Mouse (Mus musculus): ENCODE data around the gene 2610028H24Rik. TPM values are rescaled to one million over a fixed set of nuclear protein-coding genes. Genes with fewer than 3 reads are reported as not detected.

2610028H24Rik gene
- not detected for polyA plus RNA-seq (2014; fragmentation: Illumina TruSeq; extraction: RNeasy Lipid Tissue Mini Kit (QIAGEN cat#74804); ENCODE audit: low replicate concordance)

GRCm38 (mm10) chr10:76448851-76449250 lies at the start of gene 2610028H24Rik:
TSS of gene 2610028H24Rik (plus strand) at chr10:76449081.

GRCm38 (mm10) chr10:76440281-76440680 lies 8.6 kb upstream of the 2610028H24Rik start, which contains the start of gene AC141477.1:
TSS of gene AC141477.1 (minus strand) at chr10:76440444.

GRCm38 (mm10) chr10:76442178-76443088 lies 6.4 kb upstream of the 2610028H24Rik start, which contains the start of gene Pcnt:
TSS of gene Pcnt (minus strand) at chr10:76442786.

GRCm38 (mm10) chr10:76468203-76469162 lies 19.6 kb downstream of the 2610028H24Rik start, which contains the start of the genes Mcm3ap and Ybey:
TSS of gene Mcm3ap (plus strand) at chr10:76468927.
TSS of gene Ybey (minus strand) at chr10:76469114.

Other genes starting within 250 kb of the 2610028H24Rik start
- gene Prmt2, start 211.2 kb upstream of the 2610028H24Rik start, polyA plus RNA-seq (2014; fragmentation: Illumina TruSeq; extraction: RNeasy Lipid Tissue Mini Kit (QIAGEN cat#74804); ENCODE audit: low replicate concordance) = 1.0 TPM
- 0.56 TPM for gene S100b, start 195.2 kb upstream of the 2610028H24Rik start, polyA plus RNA-seq (2014; fragmentation: Illumina TruSeq; extraction: RNeasy Lipid Tissue Mini Kit (QIAGEN cat#74804); ENCODE audit: low replicate concordance)
- 8.8 TPM for gene Dip2a, start 103.8 kb upstream of the 2610028H24Rik start, polyA plus RNA-seq (2014; fragmentation: Illumina TruSeq; extraction: RNeasy Lipid Tissue Mini Kit (QIAGEN cat#74804); ENCODE audit: low replicate concordance)
- not detected for gene AC141477.1, start 8.6 kb upstream of the 2610028H24Rik start, polyA plus RNA-seq (2014; fragmentation: Illumina TruSeq; extraction: RNeasy Lipid Tissue Mini Kit (QIAGEN cat#74804); ENCODE audit: low replicate concordance)
- gene Pcnt, start 6.3 kb upstream of the 2610028H24Rik start, polyA plus RNA-seq (2014; fragmentation: Illumina TruSeq; extraction: RNeasy Lipid Tissue Mini Kit (QIAGEN cat#74804); ENCODE audit: low replicate concordance) = 8.7 TPM
- 3.3 TPM for gene Mcm3ap, start 19.8 kb downstream of the 2610028H24Rik start, polyA plus RNA-seq (2014; fragmentation: Illumina TruSeq; extraction: RNeasy Lipid Tissue Mini Kit (QIAGEN cat#74804); ENCODE audit: low replicate concordance)
- 1.3 TPM for gene Ybey, start 20.0 kb downstream of the 2610028H24Rik start, polyA plus RNA-seq (2014; fragmentation: Illumina TruSeq; extraction: RNeasy Lipid Tissue Mini Kit (QIAGEN cat#74804); ENCODE audit: low replicate concordance)
- gene Lss, start 82.5 kb downstream of the 2610028H24Rik start, polyA plus RNA-seq (2014; fragmentation: Illumina TruSeq; extraction: RNeasy Lipid Tissue Mini Kit (QIAGEN cat#74804); ENCODE audit: low replicate concordance) = 3.6 TPM
- not detected for gene Spatc1l, start 113.2 kb downstream of the 2610028H24Rik start, polyA plus RNA-seq (2014; fragmentation: Illumina TruSeq; extraction: RNeasy Lipid Tissue Mini Kit (QIAGEN cat#74804); ENCODE audit: low replicate concordance)
- not detected for gene Ftcd, start 126.6 kb downstream of the 2610028H24Rik start, polyA plus RNA-seq (2014; fragmentation: Illumina TruSeq; extraction: RNeasy Lipid Tissue Mini Kit (QIAGEN cat#74804); ENCODE audit: low replicate concordance)
- gene Col6a2, start 174.5 kb downstream of the 2610028H24Rik start, polyA plus RNA-seq (2014; fragmentation: Illumina TruSeq; extraction: RNeasy Lipid Tissue Mini Kit (QIAGEN cat#74804); ENCODE audit: low replicate concordance) = 2.6 TPM

Data from small intestine, adult 10 weeks (tissue).